Mouse (Mus musculus): ENCODE results near the gene Sap25.
"Not testable (repeated sequence)": the region's sequence is repeated elsewhere in the genome, so short reads cannot be mapped to it uniquely, and the experiment has no call there.

Sap25 gene

GRCm38 (mm10) chr5:137641054-137641453 lies at the start of gene Sap25:
Gene Sap25, plus strand, starts transcription at chr5:137641334.
- DNase-seq (ENCODE audit: low spot score in 2 of 2) = no peak

- DNase-seq (ENCODE audit: low spot score in 2 of 2) = no peak
Measured at GRCm38 (mm10) chr5:137595921-137596320, 45.2 kb upstream of the Sap25 start.

- no peak for DNase-seq (ENCODE audit: low spot score in 2 of 2)
Measured at GRCm38 (mm10) chr5:137596601-137597261, 44.4 kb upstream of the Sap25 start.

- no peak for DNase-seq (ENCODE audit: low spot score in 2 of 2)
Measured at GRCm38 (mm10) chr5:137597625-137598024, 43.5 kb upstream of the Sap25 start.

- no peak for DNase-seq (ENCODE audit: low spot score in 2 of 2)
Measured at GRCm38 (mm10) chr5:137598100-137598826, 42.9 kb upstream of the Sap25 start.

GRCm38 (mm10) chr5:137599600-137599999 lies 41.5 kb upstream of the Sap25 start:
- DNase-seq (ENCODE audit: low spot score in 2 of 2) = no peak

GRCm38 (mm10) chr5:137600281-137600618 lies 40.9 kb upstream of the Sap25 start:
- no peak for DNase-seq (ENCODE audit: low spot score in 2 of 2)

GRCm38 (mm10) chr5:137600619-137601364 lies 40.3 kb upstream of the Sap25 start, which contains the start of gene Mospd3:
Gene Mospd3, minus strand, starts transcription at chr5:137601058.
- DNase-seq (ENCODE audit: low spot score in 2 of 2) = peak; percentile 87 to 94

GRCm38 (mm10) chr5:137601365-137601729 lies 39.8 kb upstream of the Sap25 start:
- DNase-seq (ENCODE audit: low spot score in 2 of 2) = no peak

- DNase-seq (ENCODE audit: low spot score in 2 of 2) = no peak
Measured at GRCm38 (mm10) chr5:137607860-137608653, 33.1 kb upstream of the Sap25 start.

GRCm38 (mm10) chr5:137608654-137609190 lies 32.4 kb upstream of the Sap25 start:
- no peak for DNase-seq (ENCODE audit: low spot score in 2 of 2)

GRCm38 (mm10) chr5:137609292-137609691 lies 31.8 kb upstream of the Sap25 start:
- no peak for DNase-seq (ENCODE audit: low spot score in 2 of 2)

GRCm38 (mm10) chr5:137610056-137610455 lies 31.1 kb upstream of the Sap25 start:
- DNase-seq (ENCODE audit: low spot score in 2 of 2) = no peak

GRCm38 (mm10) chr5:137610548-137611244 lies 30.4 kb upstream of the Sap25 start:
- no peak for DNase-seq (ENCODE audit: low spot score in 2 of 2)

- no peak for DNase-seq (ENCODE audit: low spot score in 2 of 2)
Measured at GRCm38 (mm10) chr5:137611245-137611602, 29.9 kb upstream of the Sap25 start.

GRCm38 (mm10) chr5:137613076-137613475 lies 28.1 kb upstream of the Sap25 start:
- no peak for DNase-seq (ENCODE audit: low spot score in 2 of 2)

- no peak for DNase-seq (ENCODE audit: low spot score in 2 of 2)
Measured at GRCm38 (mm10) chr5:137613550-137613949, 27.6 kb upstream of the Sap25 start, which contains the start of gene Pcolce. Gene Pcolce, minus strand, starts transcription at chr5:137613784.

GRCm38 (mm10) chr5:137614921-137615320 lies 26.2 kb upstream of the Sap25 start:
- not testable (repeated sequence) for DNase-seq (ENCODE audit: low spot score in 2 of 2)

- no peak for DNase-seq (ENCODE audit: low spot score in 2 of 2)
Measured at GRCm38 (mm10) chr5:137615347-137615746, 25.8 kb upstream of the Sap25 start.

- no peak for DNase-seq (ENCODE audit: low spot score in 2 of 2)
Measured at GRCm38 (mm10) chr5:137623937-137624530, 17.1 kb upstream of the Sap25 start.

- no peak for DNase-seq (ENCODE audit: low spot score in 2 of 2)
Measured at GRCm38 (mm10) chr5:137627991-137628390, 13.1 kb upstream of the Sap25 start.

Measured in cerebellum, postnatal 4 days (tissue).